Mouse (Mus musculus) cerebellum, adult 2 months (tissue): ENCODE measurements around the gene Ugt1a6a. TPM values are rescaled to one million over a fixed set of nuclear protein-coding genes. Genes with fewer than 3 reads are reported as not detected.
"Not testable (repeated sequence)": the region's sequence is repeated elsewhere in the genome, so short reads cannot be mapped to it uniquely, and the experiment has no call there.

ENCODE experiments used
- DNase-seq, 2 experiments: peaks; one replicate each; pipeline ENCODE4 v3.0.0; 2021
- H3K27ac ChIP-seq: fragments of 200-500 bp; 2 replicates; pipeline ENCODE4 v1.5.1; 2012; ENCODE audit warnings: low read length, control low read depth, inconsistent platforms; ENCODE audit not compliant: insufficient read depth
- H3K27me3 ChIP-seq: fragments of 200-500 bp; 2 replicates; pipeline ENCODE4 v1.6.1; 2012; ENCODE audit warnings: inconsistent platforms, mild to moderate bottlenecking, low read length, moderate library complexity; ENCODE audit not compliant: control insufficient read depth, insufficient read depth
- H3K4me1 ChIP-seq: fragments of 200-500 bp; 2 replicates; pipeline ENCODE4 v1.6.1; 2011; ENCODE audit warnings: low read length; ENCODE audit not compliant: control insufficient read depth, insufficient read depth
- H3K4me3 ChIP-seq: fragments of 200-500 bp; replicated peaks from 2 replicates; pipeline ENCODE3; 2011; ENCODE audit warnings: mild to moderate bottlenecking, low read depth, low read length, control low read depth; ENCODE audit not compliant: insufficient read depth
- CTCF ChIP-seq: fragments of 200-500 bp; IDR thresholded peaks from 2 replicates; pipeline ENCODE4 v1.5.1; 2011; ENCODE audit warnings: low read depth, mild to moderate bottlenecking, control low read depth, low read length, moderate library complexity, borderline replicate concordance; ENCODE audit not compliant: insufficient read depth
- POLR2A ChIP-seq: fragments of 200-500 bp; IDR thresholded peaks from 2 replicates; pipeline ENCODE4 v1.6.1; 2011; ENCODE audit warnings: low read length, control low read depth, borderline replicate concordance; ENCODE audit not compliant: insufficient read depth
- WGBS: fragments of 180-500 bp; shearing (Covaris S2); methylation state at CpG from one replicate; pipeline ENCODE4 v1.1.7; 2018; 5-methylcytosine and 5-hydroxymethylcytosine counted together
- polyA plus RNA-seq: library from polyadenylated mRNA; depleted of rRNA; stranded (reverse); fragments of >200 nt; gene quantifications from 2 replicates; pipeline ENCODE4 v1.2.3, GENCODE M21; 2012

The Ugt1a6a gene
- polyA plus RNA-seq, 1 experiment: 0.44 TPM

DNA sequence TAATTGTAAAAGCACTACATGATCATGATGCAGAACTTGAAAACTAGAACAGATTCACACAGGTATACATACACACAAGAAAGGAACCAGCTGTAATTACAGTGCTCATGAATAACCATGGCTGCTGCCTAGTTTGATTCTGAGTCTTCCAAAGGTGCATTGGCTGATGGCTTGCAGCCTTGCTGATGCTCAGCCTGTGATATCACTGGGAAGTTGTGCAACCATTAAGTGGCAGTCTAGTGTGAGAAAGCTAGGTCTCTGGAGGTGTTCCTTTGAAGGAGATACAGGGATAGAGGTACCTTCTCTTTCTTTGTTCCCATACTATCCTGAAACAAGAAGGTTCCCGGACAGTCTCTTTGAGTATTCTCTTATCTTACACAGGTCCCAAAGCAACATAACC is 84.4 kb downstream of the Ugt1a6a start:
- Histone ChIP-seq H3K4me3 (no peak overlapping the region), H3K4me1 (no peaks in the 10 kb centered on the region), H3K27ac (no peak overlapping the region), H3K27me3 (no peaks in the 10 kb centered on the region)
- 26% methylated on average over 1 of the region's 1 CpGs for WGBS
- DNase-seq: no peak
- TF ChIP-seq CTCF (no peak), POLR2A (no peak)

DNA sequence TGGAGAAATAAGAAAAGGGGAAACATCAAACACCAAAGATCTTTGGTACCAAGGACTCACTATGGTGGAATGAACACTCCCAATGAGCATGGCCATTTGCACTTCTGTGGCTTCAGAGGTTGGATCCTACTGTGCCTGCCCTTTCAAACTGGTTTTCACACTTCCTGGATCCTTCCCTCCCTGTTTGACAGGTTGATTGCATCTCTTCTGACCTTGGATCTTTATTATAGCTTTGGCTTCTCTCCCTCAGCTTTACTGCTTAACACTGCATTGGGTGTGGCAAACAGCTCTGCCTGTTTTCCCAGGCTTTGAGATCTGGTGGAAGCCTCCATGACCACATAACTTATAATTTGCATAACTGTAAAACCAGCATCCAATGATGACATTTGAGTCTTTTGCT is 85.7 kb downstream of the Ugt1a6a start:
- no peaks in the 10 kb centered on the region for H3K4me1 ChIP-seq
- no peak for DNase-seq
- H3K27ac ChIP-seq: no peak overlapping the region
- no peak for TF ChIP-seq CTCF
- TF ChIP-seq POLR2A: no peak
- no peaks in the 10 kb centered on the region for H3K27me3 ChIP-seq
- no peak overlapping the region for H3K4me3 ChIP-seq

DNA sequence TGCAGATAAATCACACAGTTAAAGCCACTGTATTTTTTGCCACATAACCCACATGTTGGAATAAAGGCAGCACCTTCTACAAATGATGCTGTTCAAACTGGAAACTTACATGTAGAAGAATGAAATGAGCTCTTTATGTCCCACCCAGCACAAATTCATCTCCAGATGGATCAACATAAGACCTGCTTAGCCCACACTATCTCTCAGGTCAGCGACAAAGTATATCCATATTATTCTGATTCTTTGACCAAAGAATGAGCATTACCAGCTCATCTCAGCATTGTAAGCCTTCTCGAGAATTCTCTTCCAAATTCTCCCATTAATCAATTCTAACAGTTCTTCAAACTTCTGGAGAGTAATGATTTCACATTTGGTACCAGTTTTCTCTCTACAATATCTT is 87.6 kb downstream of the Ugt1a6a start:
- H3K4me3 ChIP-seq: no peak overlapping the region
- H3K27me3 ChIP-seq: no peaks in the 10 kb centered on the region
- 41% methylated on average over 2 of the region's 2 CpGs for WGBS
- no peaks in the 10 kb centered on the region for H3K4me1 ChIP-seq
- no peak overlapping the region for H3K27ac ChIP-seq
- TF ChIP-seq POLR2A (no peak), CTCF (no peak)
- DNase-seq: no peak

DNA sequence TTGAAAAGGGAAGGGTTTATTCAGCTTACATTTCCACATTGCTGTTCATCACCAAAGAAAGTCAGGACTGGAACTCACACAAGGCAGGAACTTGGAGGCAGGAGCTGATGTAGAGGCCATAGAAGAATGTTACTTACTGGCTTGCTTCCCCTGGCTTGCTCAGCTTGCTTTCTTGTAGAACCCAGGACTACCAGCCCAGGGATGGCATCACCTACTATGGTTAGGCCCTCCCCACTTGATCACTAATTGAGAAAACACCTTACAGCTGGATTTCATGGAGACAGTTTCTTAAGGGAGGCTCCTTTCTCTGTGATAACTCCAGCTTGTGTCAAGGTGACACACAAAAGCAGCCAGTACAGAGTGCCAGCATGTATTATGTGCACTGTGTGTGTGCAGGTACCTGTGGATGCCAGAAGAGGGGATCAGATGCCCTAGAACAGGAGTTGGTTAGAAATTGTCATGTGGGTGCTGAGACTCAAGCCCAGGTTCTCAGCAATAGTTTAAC is 88.5 kb downstream of the Ugt1a6a start:
- H3K27me3 ChIP-seq: not testable (repeated sequence)

DNA sequence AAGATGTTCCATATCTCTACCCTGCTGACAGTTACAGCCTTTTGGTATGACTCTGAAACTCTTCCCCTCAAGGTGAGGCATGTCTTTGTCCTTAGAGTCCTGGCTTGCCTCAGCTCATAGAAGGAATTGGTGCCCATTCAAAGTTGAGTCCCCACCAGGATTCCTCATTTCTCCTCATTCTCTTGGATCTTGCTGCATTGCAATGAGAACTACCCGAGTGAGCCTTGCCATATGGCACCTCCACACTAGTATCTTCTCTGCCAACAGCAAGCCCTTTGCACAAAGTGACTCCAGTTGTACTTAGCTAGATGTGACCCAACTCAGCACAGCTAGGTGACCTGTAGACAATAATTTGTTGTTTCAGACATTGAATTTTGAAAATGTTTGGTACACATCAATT is 89.0 kb downstream of the Ugt1a6a start:
- Histone ChIP-seq H3K27ac (no peak overlapping the region), H3K4me3 (no peak overlapping the region), H3K4me1 (no peaks in the 10 kb centered on the region), H3K27me3 (no peaks in the 10 kb centered on the region)
- TF ChIP-seq POLR2A (no peak), CTCF (no peak)
- no peak for DNase-seq
- WGBS: 25% methylated on average over 1 of the region's 1 CpGs

More for the DNA sequence above, 88.5 kb downstream of the Ugt1a6a start:
- not testable (repeated sequence) for DNase-seq, H3K4me3 ChIP-seq, H3K4me1 ChIP-seq, H3K27ac ChIP-seq

DNA sequence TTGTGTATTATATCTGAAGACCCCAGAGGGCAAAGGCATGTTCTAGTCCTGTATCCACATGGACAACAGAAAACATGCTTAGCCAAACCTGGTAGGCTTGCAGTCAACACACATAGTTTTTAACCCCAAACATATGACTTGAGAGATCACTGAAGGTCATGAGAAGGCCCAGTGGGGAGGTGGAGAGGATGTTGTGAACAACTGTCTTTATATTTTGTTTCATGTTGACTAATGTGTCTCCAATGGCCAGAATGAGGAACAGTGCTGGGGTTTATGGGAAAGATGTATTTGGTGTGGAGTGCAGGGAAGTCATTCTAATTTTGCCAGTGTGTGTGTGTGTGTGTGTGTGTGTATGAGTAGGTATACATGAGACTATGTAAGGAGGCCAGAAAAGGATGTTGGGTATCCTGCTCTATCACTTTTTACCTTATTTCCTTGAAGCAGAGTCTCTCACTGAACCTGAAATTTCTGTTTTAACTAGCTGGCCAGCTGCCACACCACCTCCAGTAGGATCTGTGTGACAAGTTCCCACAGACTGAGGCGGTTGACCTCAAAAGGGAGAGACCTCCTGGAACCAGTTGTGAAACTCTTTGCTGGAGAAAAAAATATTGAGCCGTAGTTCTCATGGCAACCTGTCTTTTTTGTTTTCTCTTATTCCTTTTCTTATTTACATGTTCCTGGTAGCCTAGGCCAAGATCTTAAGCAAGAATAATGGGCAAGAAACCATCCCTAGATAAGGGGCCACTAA is 89.6 kb downstream of the Ugt1a6a start:
- Histone ChIP-seq H3K4me1 (no peaks in the 10 kb centered on the region), H3K4me3 (no peak overlapping the region), H3K27me3 (no peaks in the 10 kb centered on the region), H3K27ac (no peak overlapping the region)
- DNase-seq: no peak
- TF ChIP-seq POLR2A (no peak), CTCF (no peak)
- WGBS: 61% methylated on average over 2 of the region's 2 CpGs

DNA sequence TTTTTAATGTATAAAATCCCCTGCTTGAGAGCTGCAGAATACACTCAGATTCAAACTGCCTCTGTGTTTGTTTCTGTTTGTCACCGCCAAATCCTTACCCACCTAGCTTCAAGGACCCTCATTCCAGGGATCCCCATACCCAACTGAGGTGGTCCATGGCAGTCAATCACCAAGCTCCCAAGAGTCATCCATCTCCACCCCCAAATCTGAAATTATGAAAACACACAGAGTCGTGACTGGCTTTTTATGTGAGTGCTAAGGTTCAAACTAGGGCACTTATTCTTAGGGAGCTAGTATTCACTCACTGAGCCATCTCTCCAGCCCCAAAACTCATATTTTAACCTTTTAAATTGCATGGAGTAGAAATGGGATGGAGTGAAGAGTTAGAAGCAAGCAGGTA is 90.7 kb downstream of the Ugt1a6a start:
- not testable (repeated sequence) for H3K4me1 ChIP-seq, H3K27me3 ChIP-seq, H3K27ac ChIP-seq, H3K4me3 ChIP-seq, DNase-seq
- WGBS: 34% methylated on average over 2 of the region's 2 CpGs

DNA sequence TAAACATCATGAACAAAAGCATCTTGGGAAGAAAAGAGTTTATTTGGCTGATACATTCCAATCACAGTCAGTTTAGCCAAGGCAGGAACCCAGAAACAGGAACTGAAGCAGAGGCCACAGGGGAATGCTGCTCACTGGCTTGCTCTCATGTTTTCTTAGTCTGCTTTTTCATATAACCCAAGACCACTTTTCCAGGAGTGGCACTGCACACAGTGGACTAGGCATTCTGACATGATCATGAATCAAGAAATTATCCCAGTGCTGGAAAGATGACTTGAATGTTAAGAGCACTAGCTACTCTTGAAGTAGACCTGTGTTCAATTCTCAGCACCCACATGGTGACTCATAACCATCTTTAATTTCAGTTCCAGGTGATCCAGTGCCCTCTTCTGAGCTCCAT is 91.1 kb downstream of the Ugt1a6a start:
- TF ChIP-seq POLR2A (no peak), CTCF (no peak)
- DNase-seq: no peak
- H3K4me1 ChIP-seq: no peaks in the 10 kb centered on the region
- no peaks in the 10 kb centered on the region for H3K27me3 ChIP-seq
- no peak overlapping the region for H3K4me3 ChIP-seq
- H3K27ac ChIP-seq: no peak overlapping the region
